ENCODE assay signal across 22 mouse cellular contexts in genomic region chr2:75270115-75270514, GRCm38 (mm10).
DNase-seq lines count a peak whose midpoint lies in the region; ATAC-seq and TF ChIP-seq lines count a peak whose summit lies in the region.
"Had no signal": no experiment of that assay in that cellular context is flagged by ENCODE, and none has a peak within 500 bp of the region (broad histone marks: within the 10 kb centered on the region; RNA-seq: fewer than 3 reads in every experiment).

No protein-coding gene starts in this region.

- no peak for TF ChIP-seq CTCF in lung, postnatal 0 days (IDR thresholded peaks at IDR 0.05)

- H3K27ac ChIP-seq in forebrain, embryonic 12.5 days: peak overlapping the region; percentile 59; the same call in 1 of the 2 replicates
- H3K27ac ChIP-seq in forebrain, embryonic 11.5 days (ENCODE audit: low read depth, low read length): no peak overlapping the region
- peak overlapping the region; percentile 37; the same call in 1 of the 2 replicates for H3K27ac ChIP-seq in hindbrain, embryonic 12.5 days
- no peak overlapping the region for H3K27ac ChIP-seq in hindbrain, embryonic 11.5 days (ENCODE audit: low read depth, low read length)
- peak overlapping the region; percentile 59; the same call in 1 of the 2 replicates for H3K27ac ChIP-seq in neural tube, embryonic 13.5 days (replicated peaks)
- H3K27ac ChIP-seq in lung, postnatal 0 days (ENCODE audit: low read length): no peak overlapping the region
- H3K27ac ChIP-seq: gastrocnemius, adult 2 months; heart, adult 2 months; limb, embryonic 12.5 days; liver, embryonic 15.5 days; neural tube, embryonic 12.5 days; stomach, postnatal 0 days had no signal

- no peaks in the 10 kb centered on the region for H3K27me3 ChIP-seq in forebrain, embryonic 12.5 days
- no peaks in the 10 kb centered on the region for H3K27me3 ChIP-seq in forebrain, embryonic 11.5 days (ENCODE audit: control insufficient read depth, insufficient read depth, low read length)
- no peaks in the 10 kb centered on the region for H3K27me3 ChIP-seq in hindbrain, embryonic 12.5 days
- H3K27me3 ChIP-seq in hindbrain, embryonic 11.5 days (ENCODE audit: control insufficient read depth, insufficient read depth, low read length): no peaks in the 10 kb centered on the region
- no peaks in the 10 kb centered on the region; the same call in 1 of the 2 replicates for H3K27me3 ChIP-seq in neural tube, embryonic 13.5 days
- no peaks in the 10 kb centered on the region for H3K27me3 ChIP-seq in lung, postnatal 0 days (replicated peaks; ENCODE audit: insufficient read depth, low read length)
- H3K27me3 ChIP-seq: heart, embryonic 12.5 days; liver, embryonic 15.5 days; midbrain, embryonic 15.5 days; neural tube, embryonic 12.5 days; Patski had no signal

- DNase-seq in forebrain, embryonic 11.5 days (ENCODE audit: low spot score): no peak
- no peak for DNase-seq in hindbrain, embryonic 11.5 days (ENCODE audit: low spot score)
- DNase-seq in neural tube, embryonic 10.5 days (ENCODE audit: extremely low spot score, low spot score): no peak
- no peak for DNase-seq in lung, postnatal 0 days (ENCODE audit: low spot score)
- DNase-seq: gastrocnemius, adult 2 months; gastrocnemius, postnatal 36 days; heart, adult 2 months; lung, embryonic 14.5 days; thymus, adult 18-20 months; thymus, postnatal 25 days had no signal

- peaks cover 18% of the 10 kb centered on the region for H3K4me1 ChIP-seq in forebrain, embryonic 12.5 days
- no peaks in the 10 kb centered on the region; the same call in 1 of the 2 replicates for H3K4me1 ChIP-seq in forebrain, embryonic 11.5 days (replicated peaks; ENCODE audit: control insufficient read depth, insufficient read depth, low read length)
- peaks cover 15% of the 10 kb centered on the region; the same call in 1 of the 2 replicates for H3K4me1 ChIP-seq in hindbrain, embryonic 12.5 days
- 0 out of 2 replicates have a peak, but pooled peaks cover 2% of the 10 kb centered on the region for H3K4me1 ChIP-seq in hindbrain, embryonic 11.5 days (replicated peaks; ENCODE audit: control insufficient read depth, insufficient read depth, low read length)
- H3K4me1 ChIP-seq in neural tube, embryonic 13.5 days (replicated peaks): peaks cover 40% of the 10 kb centered on the region
- no peaks in the 10 kb centered on the region for H3K4me1 ChIP-seq in lung, postnatal 0 days (ENCODE audit: insufficient read depth, low read depth, low read length)
- H3K4me1 ChIP-seq: heart, embryonic 12.5 days; liver, embryonic 15.5 days had no signal

- TF ChIP-seq EP300 in lung, postnatal 0 days (IDR thresholded peaks at IDR 0.05): no peak

- ATAC-seq in forebrain, embryonic 12.5 days (ENCODE audit: low FRiP score): no peak
- ATAC-seq in forebrain, embryonic 11.5 days (replicated peaks; ENCODE audit: low FRiP score): no peak
- ATAC-seq in hindbrain, embryonic 12.5 days (ENCODE audit: low FRiP score): no peak
- ATAC-seq in hindbrain, embryonic 11.5 days (ENCODE audit: low FRiP score): no peak
- ATAC-seq in neural tube, embryonic 13.5 days (ENCODE audit: low read depth): no peak
- ATAC-seq in lung, postnatal 0 days: no peak
- ATAC-seq: inflammation-experienced regulatory T-cells, adult 6 months; Patski had no signal

- H3K9me3 ChIP-seq in forebrain, embryonic 12.5 days: no peaks in the 10 kb centered on the region
- no peaks in the 10 kb centered on the region for H3K9me3 ChIP-seq in forebrain, embryonic 11.5 days (ENCODE audit: control insufficient read depth, low read length)
- H3K9me3 ChIP-seq in hindbrain, embryonic 12.5 days (replicated peaks): no peaks in the 10 kb centered on the region
- no peaks in the 10 kb centered on the region for H3K9me3 ChIP-seq in hindbrain, embryonic 11.5 days (ENCODE audit: control insufficient read depth, low read length)
- H3K9me3 ChIP-seq in neural tube, embryonic 13.5 days: no peaks in the 10 kb centered on the region
- no peaks in the 10 kb centered on the region for H3K9me3 ChIP-seq in lung, postnatal 0 days (ENCODE audit: low read length)
- H3K9me3 ChIP-seq: G1E; heart, embryonic 12.5 days; limb, embryonic 12.5 days; liver, embryonic 15.5 days; midbrain, embryonic 15.5 days; neural tube, embryonic 12.5 days had no signal

- WGBS in forebrain, embryonic 12.5 days: 84% methylated on average over 4 of the region's 4 CpGs
- WGBS in forebrain, embryonic 11.5 days: 87% methylated on average over 4 of the region's 4 CpGs
- WGBS in hindbrain, embryonic 12.5 days: 73% methylated on average over 4 of the region's 4 CpGs
- WGBS in hindbrain, embryonic 11.5 days: 74% methylated on average over 4 of the region's 4 CpGs
- 83% methylated on average over 4 of the region's 4 CpGs for WGBS in neural tube, embryonic 13.5 days
- WGBS in lung, postnatal 0 days: 49% methylated on average over 4 of the region's 4 CpGs

- no peak overlapping the region for H3K4me2 ChIP-seq in forebrain, embryonic 12.5 days
- H3K4me2 ChIP-seq in forebrain, embryonic 11.5 days (ENCODE audit: low read depth, low read length, severe bottlenecking): no peak overlapping the region
- H3K4me2 ChIP-seq in hindbrain, embryonic 12.5 days (replicated peaks): no peak overlapping the region
- H3K4me2 ChIP-seq in hindbrain, embryonic 11.5 days (replicated peaks; ENCODE audit: low read depth, low read length): no peak overlapping the region
- no peak overlapping the region for H3K4me2 ChIP-seq in neural tube, embryonic 13.5 days
- no peak overlapping the region for H3K4me2 ChIP-seq in lung, postnatal 0 days (replicated peaks; ENCODE audit: low read depth, low read length)
- H3K4me2 ChIP-seq: heart, embryonic 12.5 days; limb, embryonic 12.5 days; liver, embryonic 15.5 days; lung, embryonic 14.5 days; midbrain, embryonic 15.5 days had no signal

- H3K36me3 ChIP-seq in forebrain, embryonic 12.5 days (replicated peaks): no peaks in the 10 kb centered on the region
- H3K36me3 ChIP-seq in forebrain, embryonic 11.5 days (ENCODE audit: control insufficient read depth, insufficient read depth, low read length): no peaks in the 10 kb centered on the region
- H3K36me3 ChIP-seq in hindbrain, embryonic 12.5 days: no peaks in the 10 kb centered on the region
- H3K36me3 ChIP-seq in hindbrain, embryonic 11.5 days (ENCODE audit: control insufficient read depth, insufficient read depth, low read length): no peaks in the 10 kb centered on the region
- H3K36me3 ChIP-seq in neural tube, embryonic 13.5 days: no peaks in the 10 kb centered on the region
- no peaks in the 10 kb centered on the region for H3K36me3 ChIP-seq in lung, postnatal 0 days (ENCODE audit: insufficient read depth, low read length)
- H3K36me3 ChIP-seq: G1E; heart, embryonic 12.5 days; limb, embryonic 12.5 days; liver, embryonic 15.5 days; midbrain, embryonic 15.5 days; neural tube, embryonic 12.5 days had no signal

- H3K4me3 ChIP-seq in forebrain, embryonic 12.5 days (replicated peaks): no peak overlapping the region
- H3K4me3 ChIP-seq in forebrain, embryonic 11.5 days (ENCODE audit: low read depth, low read length): no peak overlapping the region
- H3K4me3 ChIP-seq in hindbrain, embryonic 12.5 days: no peak overlapping the region
- no peak overlapping the region for H3K4me3 ChIP-seq in hindbrain, embryonic 11.5 days (ENCODE audit: low read depth, low read length)
- H3K4me3 ChIP-seq in neural tube, embryonic 13.5 days: no peak overlapping the region
- H3K4me3 ChIP-seq in lung, postnatal 0 days (ENCODE audit: low read depth, low read length): no peak overlapping the region
- H3K4me3 ChIP-seq: gastrocnemius, adult 2 months; heart, adult 2 months; heart, embryonic 12.5 days; limb, embryonic 12.5 days; liver, embryonic 15.5 days; midbrain, embryonic 15.5 days; neural tube, embryonic 12.5 days had no signal

- no peak overlapping the region for H3K9ac ChIP-seq in forebrain, embryonic 12.5 days
- no peak overlapping the region for H3K9ac ChIP-seq in forebrain, embryonic 11.5 days (ENCODE audit: low read length)
- H3K9ac ChIP-seq in hindbrain, embryonic 12.5 days: no peak overlapping the region
- no peak overlapping the region for H3K9ac ChIP-seq in hindbrain, embryonic 11.5 days (ENCODE audit: low read depth, low read length)
- H3K9ac ChIP-seq in neural tube, embryonic 13.5 days: no peak overlapping the region
- H3K9ac ChIP-seq in lung, postnatal 0 days (replicated peaks; ENCODE audit: low read depth): no peak overlapping the region
- H3K9ac ChIP-seq: heart, embryonic 12.5 days; limb, embryonic 12.5 days; liver, embryonic 15.5 days; lung, embryonic 14.5 days; midbrain, embryonic 15.5 days; neural tube, embryonic 12.5 days had no signal

Comparison
In these comparisons a context has a peak if more than half of its experiments do, and no peak if none do; other contexts are left out.
1. H3K27ac ChIP-seq: peak in forebrain, embryonic 12.5 days (single experiment), hindbrain, embryonic 12.5 days (single experiment) and neural tube, embryonic 13.5 days (single experiment); none in forebrain, embryonic 11.5 days (single experiment), hindbrain, embryonic 11.5 days (single experiment) and lung, postnatal 0 days (single experiment).